Mouse (Mus musculus): ENCODE results near the gene Necap1. TPM values are rescaled to one million over a fixed set of nuclear protein-coding genes. Genes with fewer than 3 reads are reported as not detected.

The Necap1 gene
- total RNA-seq (2017): 33.2 and 37.3 TPM in 2 replicates

DNA sequence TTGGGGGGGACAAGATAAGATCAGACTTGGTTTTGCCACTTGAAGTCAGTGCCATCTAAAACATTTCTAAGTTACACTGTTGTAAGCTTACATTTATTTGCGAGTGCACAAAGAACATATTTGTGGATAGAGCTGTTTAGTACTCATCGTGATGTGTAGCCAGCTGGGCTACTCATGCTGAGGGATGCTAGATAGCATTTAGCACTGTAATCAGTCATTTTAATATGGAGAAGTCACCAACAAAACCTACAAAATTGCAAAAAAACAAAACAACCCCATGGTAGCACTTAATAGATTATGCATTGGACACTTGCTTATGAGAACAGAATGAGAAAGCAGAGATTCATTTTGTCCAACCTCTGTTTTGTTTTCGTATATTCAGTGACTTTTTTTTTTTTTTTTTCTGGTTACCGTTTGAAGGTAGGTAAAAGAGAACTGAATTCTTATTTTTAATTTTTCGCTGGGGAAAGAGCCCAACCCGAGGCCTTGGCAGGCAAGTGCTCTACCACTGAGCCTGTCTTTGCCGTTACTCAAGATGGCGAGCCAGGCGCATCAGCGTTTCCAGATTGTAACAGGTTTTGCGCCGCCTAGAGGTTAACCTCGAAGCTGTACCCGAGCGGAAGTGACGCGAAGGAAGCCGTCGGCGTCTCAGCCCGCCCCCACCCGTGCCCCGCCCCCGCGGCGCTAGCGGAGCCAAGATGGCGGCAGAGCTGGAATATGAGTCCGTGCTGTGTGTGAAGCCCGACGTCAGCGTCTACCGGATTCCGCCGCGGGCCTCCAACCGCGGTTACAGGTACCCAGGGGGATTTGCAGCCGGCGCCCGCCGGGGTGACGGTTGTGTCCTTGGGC is at the start of gene Necap1:
TSS of gene Necap1 (plus strand) at position 604 of the 849 bp plus-strand sequence.
- ATAC-seq (ENCODE audit: extremely low read depth, insufficient number of reproducible peaks, low FRiP score, poor library complexity, severe bottlenecking): peak; percentile 93

DNA sequence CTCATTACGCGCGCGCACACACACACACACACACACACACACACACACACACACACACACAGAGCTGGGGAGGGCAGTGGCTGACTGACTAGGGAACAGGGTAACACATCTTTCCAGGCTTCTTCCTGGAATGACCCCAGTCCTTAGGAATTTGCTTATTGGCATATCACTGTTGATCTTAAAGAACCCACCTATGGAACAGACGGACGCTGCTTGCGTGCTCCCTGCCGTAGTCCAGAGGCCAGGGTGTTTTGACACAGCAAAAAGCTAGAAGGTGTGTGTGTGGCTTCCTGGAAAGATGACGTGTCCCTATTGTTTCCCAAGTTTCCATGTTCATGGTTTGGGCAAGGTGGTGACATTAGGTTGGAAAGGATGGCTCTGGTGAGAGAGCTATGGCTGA is 49.1 kb upstream of the Necap1 start:
- ATAC-seq (ENCODE audit: extremely low read depth, insufficient number of reproducible peaks, low FRiP score, poor library complexity, severe bottlenecking): no peak

DNA sequence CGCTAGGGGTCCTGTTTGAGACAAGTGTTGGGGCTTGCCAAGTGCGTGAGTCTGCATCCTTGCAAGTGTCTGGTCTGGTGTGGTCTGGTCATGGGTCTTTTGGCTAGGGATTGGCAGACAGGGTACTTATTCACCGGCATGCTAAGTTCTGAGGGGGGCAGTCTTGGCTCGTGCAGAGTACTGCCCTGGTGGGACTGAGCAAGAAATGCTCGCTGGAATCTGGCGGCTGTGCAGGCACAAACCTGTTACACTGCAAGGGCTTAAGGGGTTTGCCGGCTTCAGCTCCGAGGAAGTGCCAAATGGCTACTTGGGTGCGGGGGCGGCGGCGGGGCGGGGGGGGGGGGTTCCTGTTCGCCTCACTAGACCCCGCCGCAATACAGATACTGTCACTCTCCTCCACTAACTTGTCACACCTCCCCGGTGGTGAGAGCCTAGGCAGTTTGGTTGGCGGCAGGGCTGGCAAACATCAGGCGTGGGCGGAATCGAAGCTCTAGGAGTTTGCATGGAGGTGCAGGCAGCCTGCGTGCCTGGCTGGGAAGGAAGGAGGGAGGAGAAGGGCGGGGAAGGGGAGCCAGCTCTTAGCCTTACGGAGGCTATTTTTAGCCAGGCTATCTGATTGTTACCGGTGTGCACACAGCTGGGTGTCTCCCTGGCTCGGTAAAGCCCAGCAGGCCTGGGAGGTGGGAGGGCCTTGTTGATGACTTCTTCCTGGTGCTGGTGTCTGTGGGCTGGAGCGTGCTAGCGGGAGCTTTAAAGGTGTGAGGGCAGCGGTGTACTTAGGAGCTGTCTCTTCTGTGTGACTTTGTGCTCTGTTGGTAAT is 48.1 kb upstream of the Necap1 start:
- ATAC-seq (ENCODE audit: extremely low read depth, insufficient number of reproducible peaks, low FRiP score, poor library complexity, severe bottlenecking): peak; percentile 57

DNA sequence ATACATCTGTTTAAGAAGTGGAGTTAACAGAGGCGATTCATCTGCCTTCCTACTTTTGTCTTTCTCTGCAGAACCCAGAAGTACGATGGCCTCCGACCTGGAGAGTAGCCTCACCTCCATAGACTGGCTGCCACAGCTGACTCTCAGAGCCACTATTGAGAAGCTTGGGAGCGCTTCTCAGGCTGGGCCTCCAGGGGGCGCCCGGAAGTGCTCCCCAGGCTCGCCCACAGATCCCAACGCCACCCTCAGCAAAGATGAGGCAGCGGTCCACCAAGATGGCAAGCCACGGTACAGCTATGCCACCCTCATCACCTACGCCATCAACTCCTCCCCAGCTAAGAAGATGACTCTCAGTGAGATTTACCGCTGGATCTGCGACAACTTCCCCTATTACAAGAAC is 46.2 kb upstream of the Necap1 start:
- ATAC-seq (ENCODE audit: extremely low read depth, insufficient number of reproducible peaks, low FRiP score, poor library complexity, severe bottlenecking): 0 out of 2 replicates have a peak, but pooled peaks have one; percentile 10

DNA sequence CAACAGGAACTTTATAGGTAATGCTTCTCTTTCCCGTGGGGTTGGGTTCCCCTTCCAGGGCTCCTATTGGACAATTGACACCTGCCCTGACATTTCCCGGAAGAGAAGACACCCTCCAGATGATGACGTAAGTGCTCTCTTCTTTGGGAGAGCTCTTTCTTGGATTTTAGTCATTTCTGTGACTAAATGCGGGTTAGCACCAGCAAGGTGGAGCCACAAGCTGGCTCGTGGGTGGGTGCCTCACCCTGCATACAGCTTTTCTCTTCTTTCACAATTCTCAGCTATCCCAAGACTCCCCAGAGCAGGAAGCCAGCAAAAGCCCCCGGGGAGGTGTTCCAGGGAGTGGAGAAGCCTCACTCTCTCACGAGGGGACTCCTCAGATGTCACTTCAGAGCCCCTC is 41.4 kb upstream of the Necap1 start:
- no peak for ATAC-seq (ENCODE audit: extremely low read depth, insufficient number of reproducible peaks, low FRiP score, poor library complexity, severe bottlenecking)

DNA sequence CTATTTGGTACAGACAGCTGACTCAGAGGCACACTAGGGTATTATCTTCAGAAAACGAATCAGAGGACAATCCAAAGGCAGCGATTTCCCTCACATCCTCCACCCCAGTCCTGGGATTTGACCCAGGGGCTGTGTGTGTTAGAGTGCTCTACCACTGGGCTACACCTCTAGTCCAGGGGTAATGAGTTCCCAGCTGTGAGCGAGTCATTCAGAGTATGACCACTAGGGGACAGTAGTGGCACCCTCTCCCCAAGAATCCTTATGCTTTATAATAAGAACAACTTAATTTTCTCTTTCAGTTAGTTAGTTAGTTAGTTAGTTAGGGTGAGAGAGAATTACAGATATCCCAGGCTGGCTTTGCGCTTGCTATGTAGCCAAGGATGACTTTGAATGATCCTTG is 39.9 kb upstream of the Necap1 start:
- ATAC-seq (ENCODE audit: extremely low read depth, insufficient number of reproducible peaks, low FRiP score, poor library complexity, severe bottlenecking): peak; percentile 84

DNA sequence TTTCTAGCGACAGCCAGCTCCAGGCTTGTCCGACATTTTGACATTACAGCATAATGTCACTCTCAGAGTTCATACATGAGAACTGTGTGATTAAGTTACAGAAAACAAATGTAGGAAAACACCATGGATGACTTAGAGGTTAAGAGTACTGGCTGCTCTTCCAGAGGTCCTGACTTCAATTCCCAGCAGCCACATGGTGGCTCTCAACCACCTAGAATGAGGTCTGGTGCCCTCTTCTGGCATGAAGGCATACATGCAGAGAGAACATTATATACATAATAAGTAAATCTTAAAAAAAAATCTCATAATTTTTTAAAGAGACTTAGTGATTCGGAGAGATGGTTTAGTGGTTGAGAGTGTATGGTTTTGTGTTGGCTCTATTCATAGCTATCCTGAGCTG is 37.3 kb upstream of the Necap1 start:
- no peak for ATAC-seq (ENCODE audit: extremely low read depth, insufficient number of reproducible peaks, low FRiP score, poor library complexity, severe bottlenecking)

DNA sequence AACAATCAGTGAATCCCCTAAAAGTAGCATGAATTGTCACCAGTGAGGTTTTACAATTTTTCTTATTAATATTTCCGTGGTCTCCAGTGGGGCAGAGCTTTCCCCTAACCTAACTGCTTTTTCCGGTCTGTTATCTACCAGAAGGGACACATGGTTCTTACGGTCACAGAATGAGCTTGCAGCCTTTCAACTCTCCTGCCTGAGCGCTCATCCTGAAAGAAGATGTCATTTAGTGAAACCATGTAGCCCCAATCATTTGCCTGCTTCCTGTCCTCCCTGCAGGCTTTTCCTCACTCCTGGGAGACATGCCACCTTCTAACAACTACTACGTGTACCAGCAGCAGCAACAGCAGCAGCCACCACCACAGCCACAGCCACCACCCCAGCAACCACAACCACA is 36.7 kb upstream of the Necap1 start:
- no peak for ATAC-seq (ENCODE audit: extremely low read depth, insufficient number of reproducible peaks, low FRiP score, poor library complexity, severe bottlenecking)

DNA sequence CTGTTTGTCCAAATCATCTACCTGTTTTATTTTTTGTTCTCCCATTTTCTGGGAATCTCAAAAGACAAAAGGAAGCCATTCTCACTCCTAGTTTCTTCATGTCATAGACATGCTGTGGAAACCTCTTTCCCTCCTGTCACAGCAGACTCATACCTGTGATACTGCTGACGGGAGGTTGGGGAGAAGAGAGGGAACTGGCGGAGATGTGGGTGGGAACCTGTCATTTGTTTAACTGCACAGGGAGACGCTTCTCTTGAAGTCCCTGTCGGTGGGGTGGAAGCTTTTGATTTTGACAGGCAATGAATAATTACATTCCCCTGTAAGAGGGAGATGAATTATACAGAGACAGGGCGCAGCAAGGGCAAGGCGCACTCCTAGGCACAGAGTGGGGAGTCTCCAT is 30.5 kb upstream of the Necap1 start:
- ATAC-seq (ENCODE audit: extremely low read depth, insufficient number of reproducible peaks, low FRiP score, poor library complexity, severe bottlenecking): no peak

DNA sequence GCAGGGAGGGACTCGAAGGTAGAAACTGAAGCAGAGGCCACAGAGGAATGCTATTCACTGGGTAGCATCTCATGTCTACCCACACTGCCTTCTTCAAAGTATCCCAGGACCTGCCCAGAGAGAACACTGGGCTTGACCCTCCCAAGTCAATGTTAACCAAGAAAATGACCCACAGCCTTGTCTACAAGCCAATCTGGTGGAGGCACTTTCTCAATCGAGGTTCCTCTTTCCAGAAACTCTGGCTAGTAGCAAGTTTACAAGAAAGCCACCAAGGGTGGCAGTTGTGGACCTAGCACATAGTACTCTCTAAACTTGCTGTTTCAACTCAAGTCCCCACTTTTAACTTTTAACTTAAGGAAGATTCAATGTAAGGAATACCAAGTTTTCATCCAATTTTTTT is 21.6 kb upstream of the Necap1 start:
- ATAC-seq (ENCODE audit: extremely low read depth, insufficient number of reproducible peaks, low FRiP score, poor library complexity, severe bottlenecking): peak; percentile 48; the same call in 1 of the 2 replicates

DNA sequence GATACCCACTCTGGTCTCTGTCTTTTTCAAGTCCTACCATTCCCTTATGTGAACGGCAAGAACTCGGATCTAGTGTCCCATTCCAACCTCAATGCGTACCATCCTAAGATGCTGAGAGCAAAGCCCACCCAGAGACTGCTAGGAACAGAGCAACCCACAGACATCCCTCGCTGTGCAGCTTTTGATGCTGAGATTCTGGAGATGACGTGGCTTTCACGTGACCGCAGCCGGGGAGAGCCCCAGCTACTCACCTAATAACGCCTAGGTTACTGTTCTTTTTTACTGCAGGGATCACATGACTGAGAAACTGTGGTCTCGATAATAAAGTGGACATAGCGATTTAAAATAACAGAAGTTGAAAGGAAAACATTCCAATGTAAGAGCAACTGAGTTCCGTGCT is 19.7 kb upstream of the Necap1 start:
- ATAC-seq (ENCODE audit: extremely low read depth, insufficient number of reproducible peaks, low FRiP score, poor library complexity, severe bottlenecking): no peak

DNA sequence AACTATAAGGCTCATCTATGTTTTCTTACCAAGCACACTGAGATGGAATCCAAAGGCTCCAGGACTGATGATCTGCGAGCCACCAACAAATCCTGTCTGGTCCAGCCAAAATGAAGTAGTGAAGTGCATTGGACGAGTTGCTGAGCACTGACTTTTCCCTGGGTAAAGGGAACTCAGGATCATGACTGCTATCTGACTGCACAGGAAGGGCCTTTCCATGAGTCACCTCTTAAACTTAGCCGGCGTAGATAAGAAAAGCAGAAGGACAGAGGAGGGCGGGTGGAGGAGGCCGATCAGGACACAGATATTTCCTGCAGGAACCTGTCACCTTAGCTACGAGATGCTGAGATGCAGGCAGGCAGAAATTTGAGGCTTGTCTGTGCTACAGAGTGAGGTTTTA is 18.3 kb upstream of the Necap1 start, which contains the start of gene C3ar1:
TSS of gene C3ar1 (minus strand) at position 207 of the 400 bp plus-strand sequence.
- ATAC-seq (ENCODE audit: extremely low read depth, insufficient number of reproducible peaks, low FRiP score, poor library complexity, severe bottlenecking): peak; percentile 51; the same call in 1 of the 2 replicates

DNA sequence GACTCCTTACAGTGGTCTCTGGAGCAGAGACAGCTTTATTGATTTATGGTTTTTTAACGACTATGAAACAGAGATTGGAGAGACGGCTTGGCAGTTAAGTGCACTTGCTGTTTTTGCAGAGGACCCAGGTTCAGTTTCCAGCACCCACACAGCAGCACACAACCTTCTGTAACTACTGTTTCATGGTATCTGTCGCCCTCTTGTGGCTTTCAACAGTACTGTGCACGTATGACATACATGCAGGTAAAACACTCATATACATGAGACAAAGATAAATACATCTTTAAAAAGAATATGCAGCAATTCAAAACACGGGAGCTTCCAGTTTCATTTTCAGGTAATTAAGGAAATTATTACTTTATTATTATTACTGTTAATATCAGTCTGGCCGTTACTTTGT is 11.8 kb upstream of the Necap1 start:
- ATAC-seq (ENCODE audit: extremely low read depth, insufficient number of reproducible peaks, low FRiP score, poor library complexity, severe bottlenecking): no peak

DNA sequence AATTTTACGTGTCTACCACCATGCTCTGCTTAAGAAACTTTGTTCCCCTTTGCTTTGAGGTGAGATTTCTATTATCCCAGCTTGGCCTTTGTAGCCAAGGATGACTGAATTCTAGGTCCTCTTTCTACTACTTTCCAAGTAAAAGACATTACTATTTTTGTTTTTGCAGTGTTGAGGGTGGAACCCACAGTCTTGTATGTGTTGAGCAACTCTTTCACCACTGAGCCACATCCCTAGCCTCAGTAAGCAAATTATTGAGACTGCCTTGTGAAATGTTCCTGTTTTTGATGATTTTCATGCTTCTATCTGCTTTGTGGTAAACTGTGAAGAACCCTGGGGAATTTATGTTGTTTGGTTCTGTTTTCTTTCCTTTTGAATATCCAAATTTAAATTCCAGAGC is 11.4 kb upstream of the Necap1 start:
- peak; percentile 93 for ATAC-seq (ENCODE audit: extremely low read depth, insufficient number of reproducible peaks, low FRiP score, poor library complexity, severe bottlenecking)

DNA sequence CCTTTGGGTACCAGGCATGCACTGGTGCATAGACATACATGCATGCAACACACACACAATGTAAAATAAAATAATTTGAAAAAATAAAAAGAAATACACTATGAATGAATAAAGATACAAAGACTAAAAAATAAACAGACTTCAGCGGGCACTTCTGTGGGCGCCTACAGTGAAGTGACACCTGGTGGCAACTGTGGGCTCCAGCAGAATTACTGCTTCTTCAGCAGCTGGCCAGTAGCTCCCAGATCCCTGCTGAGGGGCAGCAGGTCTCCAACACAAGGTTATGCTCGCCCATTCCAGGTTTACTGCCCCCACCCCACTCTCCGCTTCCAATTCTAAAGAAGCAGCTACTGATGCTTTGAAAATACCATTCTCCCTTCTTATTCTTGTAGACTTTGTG is 6.4 kb upstream of the Necap1 start:
- ATAC-seq (ENCODE audit: extremely low read depth, insufficient number of reproducible peaks, low FRiP score, poor library complexity, severe bottlenecking): 0 out of 2 replicates have a peak, but pooled peaks have one; percentile 42

DNA sequence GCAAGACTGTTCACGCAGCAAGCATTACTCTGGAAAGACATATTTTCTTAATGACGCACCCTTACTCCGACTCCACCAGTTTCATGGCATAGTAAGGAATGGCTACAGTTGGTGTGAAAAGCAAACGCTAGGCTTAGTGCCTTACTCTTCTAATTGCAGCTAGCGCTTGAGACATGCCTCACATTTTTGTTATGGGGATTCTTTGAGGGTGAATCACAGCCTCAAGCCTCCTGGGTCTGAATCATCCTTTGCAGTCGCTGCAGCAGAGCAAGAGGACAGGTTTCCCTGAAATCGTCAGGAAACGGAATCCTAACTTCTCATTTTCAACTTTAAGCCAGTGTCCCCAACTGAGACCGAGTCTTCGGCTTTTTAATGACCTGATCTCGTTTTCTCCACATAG is 4.4 kb upstream of the Necap1 start:
- no peak for ATAC-seq (ENCODE audit: extremely low read depth, insufficient number of reproducible peaks, low FRiP score, poor library complexity, severe bottlenecking)

DNA sequence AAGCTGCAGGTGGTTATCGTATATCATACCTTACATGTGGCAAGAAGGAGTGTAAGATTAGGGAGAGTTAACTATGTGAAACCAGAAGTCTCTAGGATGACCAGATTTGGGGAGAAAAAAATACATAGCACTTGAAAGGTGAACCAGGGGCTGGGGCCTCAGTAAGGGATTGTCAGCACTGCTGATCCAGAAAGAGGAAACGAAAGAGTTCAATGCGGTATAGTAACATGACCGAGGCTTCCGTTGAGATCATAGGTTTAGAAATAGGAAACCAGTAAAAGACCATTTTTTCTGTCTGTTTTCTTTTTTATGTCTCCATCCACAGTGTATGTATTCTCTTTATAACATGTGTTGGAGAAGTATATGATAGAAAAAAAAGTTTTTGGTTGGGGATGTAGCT is 1.5 kb upstream of the Necap1 start:
- ATAC-seq (ENCODE audit: extremely low read depth, insufficient number of reproducible peaks, low FRiP score, poor library complexity, severe bottlenecking): peak; percentile 79

DNA sequence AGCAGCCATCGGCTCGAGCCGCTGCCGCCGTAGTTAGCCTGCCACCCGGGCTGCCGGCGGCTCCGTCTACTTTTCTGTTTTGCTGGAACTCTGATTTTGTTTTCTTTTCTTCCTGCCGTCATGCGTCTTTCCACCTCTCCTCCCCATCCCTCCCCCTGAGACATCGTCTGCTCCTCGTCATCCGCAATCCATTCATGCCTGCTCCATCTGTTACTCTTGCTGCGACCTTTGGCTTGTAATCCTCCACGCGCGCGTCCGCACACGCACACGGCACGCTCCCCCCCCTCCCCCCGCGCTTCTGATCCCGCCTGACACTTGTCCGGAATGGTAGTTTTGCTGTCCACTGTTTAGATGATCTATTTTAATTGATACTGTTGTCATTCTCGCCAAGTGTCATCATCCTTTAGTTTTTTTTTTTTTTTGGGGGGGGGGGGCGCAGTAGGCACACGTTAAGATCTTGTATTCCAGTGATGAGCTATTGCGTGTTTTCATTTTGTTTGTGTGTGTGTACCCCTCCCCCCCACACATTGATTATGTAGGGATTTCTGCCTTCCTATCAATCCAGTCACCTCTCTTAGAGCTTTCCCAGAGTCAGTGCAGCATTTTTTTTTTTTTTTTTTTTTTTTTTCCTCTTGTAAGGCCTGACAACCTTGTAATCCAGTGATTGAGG is 581 bp downstream of the Necap1 start:
- ATAC-seq (ENCODE audit: extremely low read depth, insufficient number of reproducible peaks, low FRiP score, poor library complexity, severe bottlenecking): no peak

DNA sequence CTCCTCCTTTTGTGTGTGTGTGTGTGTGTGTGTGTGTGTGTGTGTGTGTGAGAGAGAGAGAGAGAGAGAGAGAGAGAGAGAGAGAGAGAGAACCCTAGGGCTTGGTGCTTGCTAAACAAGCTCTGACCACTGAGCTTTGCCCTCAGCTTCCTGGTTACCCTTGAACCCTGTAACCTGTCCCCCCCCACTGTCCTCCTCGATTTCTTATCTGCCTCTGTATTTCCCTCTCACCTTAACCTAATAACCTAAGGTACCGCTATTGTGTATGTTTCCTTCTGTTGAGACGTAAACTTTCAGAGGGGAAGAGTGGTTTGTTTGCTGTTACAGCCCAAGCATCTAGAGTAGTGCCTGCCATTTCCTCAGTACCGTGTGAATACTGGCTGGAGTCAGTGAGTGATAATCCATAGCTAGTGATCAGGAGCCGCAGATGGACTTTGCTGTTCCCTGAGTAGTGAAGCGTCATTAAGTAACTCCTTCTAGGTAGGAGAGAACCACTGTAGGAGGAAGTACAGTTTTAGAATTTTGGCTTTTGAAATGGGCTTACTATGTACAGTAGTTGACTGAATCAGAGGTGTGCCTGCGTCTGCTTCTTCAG is 5.0 kb downstream of the Necap1 start:
- ATAC-seq (ENCODE audit: extremely low read depth, insufficient number of reproducible peaks, low FRiP score, poor library complexity, severe bottlenecking): no peak

All from neutrophil, adult 5-6 weeks (primary cell).